Mouse (Mus musculus): ENCODE data around the gene Lcp2. TPM values are rescaled to one million over a fixed set of nuclear protein-coding genes. Genes with fewer than 3 reads are reported as not detected.

Lcp2 gene
- polyA plus RNA-seq, 1 experiment from 2014 or later, result 2.4 TPM

Other genes with a start within 250 kb of the Lcp2 start
- 2.5 and 3.0 TPM in 2 replicates for gene Kcnmb1, start 83.9 kb upstream of the Lcp2 start, polyA plus RNA-seq (2014; fragmentation: Nextera tagmentation; extraction: Ambion mirVana)
- gene Kcnip1, start 53.8 kb upstream of the Lcp2 start, polyA plus RNA-seq (2014; fragmentation: Nextera tagmentation; extraction: Ambion mirVana), result 10.3 and 11.1 TPM in 2 replicates
- 0.91 and 1.1 TPM in 2 replicates for gene 4930469K13Rik, start 51.6 kb downstream of the Lcp2 start, polyA plus RNA-seq (2014; fragmentation: Nextera tagmentation; extraction: Ambion mirVana)
- gene Foxi1, start 161.2 kb downstream of the Lcp2 start, polyA plus RNA-seq (2014; fragmentation: Nextera tagmentation; extraction: Ambion mirVana), result not detected in 2 replicates